Mouse (Mus musculus): Measurements from ENCODE around the gene 4930470P17Rik.

Gene 4930470P17Rik

DNA sequence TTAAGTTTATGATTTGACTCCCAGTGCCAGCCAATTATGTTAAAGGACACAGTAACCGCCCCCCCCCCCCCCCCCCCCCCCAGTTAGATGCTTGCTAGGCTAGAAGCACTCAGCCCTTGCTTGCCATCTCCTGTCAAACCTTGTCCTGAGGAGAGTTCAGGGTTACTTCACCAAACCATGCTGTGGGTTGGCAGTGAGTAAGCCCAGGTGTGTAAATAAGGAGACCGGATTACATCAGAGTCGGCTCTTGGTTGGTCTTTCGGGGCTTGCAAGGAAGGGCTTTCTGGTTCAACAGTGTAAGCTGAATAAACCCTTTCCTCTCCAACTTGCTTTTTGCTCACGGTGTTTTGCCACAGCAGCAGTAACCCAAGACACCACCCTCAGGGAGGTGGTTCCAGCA, 58.2 kb downstream of the 4930470P17Rik start:
- no peak for TF ChIP-seq GATA4 (IDR thresholded peaks at IDR 0.05; ENCODE audit: insufficient replicate concordance, low read length)

DNA sequence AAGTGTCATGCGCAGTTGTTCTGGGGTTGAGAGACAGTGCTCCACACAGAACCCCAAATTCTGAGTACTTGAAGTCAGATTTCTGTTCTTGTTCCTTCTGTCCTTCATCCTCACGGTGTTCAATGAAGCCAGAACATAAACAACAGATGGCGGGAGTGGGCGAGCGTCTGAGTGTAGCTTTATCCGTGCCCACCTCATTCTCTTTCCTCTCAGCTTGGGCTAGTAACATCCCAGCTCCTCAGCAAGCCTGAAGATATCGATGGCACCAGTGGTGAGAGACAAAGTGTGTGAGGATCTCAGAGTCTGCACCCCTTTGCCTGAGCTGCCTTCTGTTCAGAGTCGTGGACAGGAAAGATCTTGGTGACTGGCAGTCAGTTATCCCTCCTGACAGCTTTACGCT, 62.6 kb downstream of the 4930470P17Rik start:
- no peak for TF ChIP-seq GATA4 (IDR thresholded peaks at IDR 0.05; ENCODE audit: insufficient replicate concordance, low read length)

DNA sequence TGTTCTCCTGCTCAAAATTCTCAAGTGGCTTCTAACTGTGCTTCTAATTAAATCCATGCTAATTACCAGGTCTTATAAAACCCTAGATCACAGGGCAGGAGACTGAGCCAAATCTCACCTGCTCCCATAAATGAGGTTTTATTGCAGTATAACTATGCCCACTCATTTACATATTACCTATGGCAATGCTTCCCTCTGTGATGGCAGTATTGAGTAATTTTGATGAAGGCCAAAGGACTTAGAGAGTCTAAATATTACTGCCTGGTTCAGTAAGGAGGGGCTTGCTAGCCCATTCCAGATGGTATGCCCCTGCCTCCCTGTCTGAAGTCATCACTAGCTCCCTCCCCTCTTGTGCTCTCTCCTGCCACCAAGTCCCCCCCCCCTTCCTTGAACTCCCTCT, 66.0 kb downstream of the 4930470P17Rik start:
- TF ChIP-seq GATA4 (IDR thresholded peaks at IDR 0.05; ENCODE audit: insufficient replicate concordance, low read length), result no peak

DNA sequence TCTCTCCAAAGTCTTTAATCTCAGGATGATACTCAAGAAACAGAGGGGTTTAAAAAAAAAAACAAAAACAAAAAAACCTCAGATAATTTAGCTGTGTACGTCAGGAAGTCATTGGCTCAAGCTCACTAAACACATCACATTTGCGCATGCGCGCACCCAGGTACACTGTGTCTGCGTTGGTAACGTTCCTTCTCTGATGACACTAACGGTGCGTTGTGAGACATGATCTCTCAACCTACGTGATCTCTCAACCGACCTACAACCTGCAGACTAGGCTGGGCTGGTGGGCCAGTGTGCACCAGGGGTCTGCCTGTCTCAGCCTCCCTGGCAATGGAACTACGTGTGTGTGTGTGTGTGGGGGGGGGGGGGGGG, 67.0 kb downstream of the 4930470P17Rik start:
- no peak for TF ChIP-seq GATA4 (IDR thresholded peaks at IDR 0.05; ENCODE audit: insufficient replicate concordance, low read length)

DNA sequence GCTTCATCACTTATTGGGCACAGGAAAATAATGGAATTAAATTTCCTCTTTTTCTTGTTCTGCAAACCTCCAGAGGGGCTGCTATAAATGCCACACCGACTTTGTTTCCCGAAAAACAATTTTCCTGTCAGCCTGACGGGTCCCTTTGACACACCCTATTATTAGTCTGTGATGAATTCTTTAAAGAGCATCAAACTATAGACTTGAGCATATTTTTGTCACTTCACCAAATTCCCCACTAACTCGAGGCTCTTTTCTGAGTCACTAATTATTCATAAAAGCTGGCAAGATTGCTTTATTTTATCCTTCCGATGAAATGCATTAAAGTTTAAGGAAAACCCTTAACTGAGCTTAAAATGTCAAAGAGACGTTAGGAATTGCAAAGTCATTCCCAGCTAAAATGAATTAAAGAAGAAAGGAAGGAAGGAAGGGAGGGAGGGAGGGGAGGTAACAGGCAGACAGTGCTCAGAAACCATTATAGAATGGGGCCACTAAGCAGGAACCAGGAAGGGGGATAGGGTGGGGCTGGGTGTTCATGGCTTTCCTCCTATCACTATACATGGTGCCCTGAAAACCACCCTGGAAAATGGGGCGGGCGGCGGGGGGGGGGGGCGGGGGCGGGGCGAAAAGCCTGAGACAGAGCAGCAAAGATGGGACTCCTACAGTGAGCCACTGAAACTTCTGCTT, 67.6 kb downstream of the 4930470P17Rik start:
- TF ChIP-seq GATA4 (IDR thresholded peaks at IDR 0.05; ENCODE audit: insufficient replicate concordance, low read length), result no peak

DNA sequence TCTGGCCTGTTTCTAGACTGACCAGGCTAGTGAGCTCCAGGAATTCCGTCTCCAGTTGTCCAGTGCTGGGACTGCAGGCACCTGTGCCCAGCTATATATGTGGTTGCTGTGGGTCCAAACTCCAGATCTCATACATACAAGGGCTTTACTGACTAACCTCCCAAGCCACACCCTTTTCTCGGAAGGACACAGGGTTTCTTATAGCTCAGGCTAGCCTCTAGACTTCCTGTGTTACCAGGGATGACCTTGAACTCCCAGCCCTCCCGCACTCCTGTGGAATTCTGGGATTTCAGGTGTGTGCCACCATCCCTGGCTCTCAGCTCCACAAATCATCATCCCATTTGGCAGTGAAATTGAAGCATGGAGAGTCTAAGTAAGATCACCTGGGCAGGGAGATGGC, 71.6 kb downstream of the 4930470P17Rik start:
- TF ChIP-seq GATA4 (IDR thresholded peaks at IDR 0.05; ENCODE audit: insufficient replicate concordance, low read length), result no peak

DNA sequence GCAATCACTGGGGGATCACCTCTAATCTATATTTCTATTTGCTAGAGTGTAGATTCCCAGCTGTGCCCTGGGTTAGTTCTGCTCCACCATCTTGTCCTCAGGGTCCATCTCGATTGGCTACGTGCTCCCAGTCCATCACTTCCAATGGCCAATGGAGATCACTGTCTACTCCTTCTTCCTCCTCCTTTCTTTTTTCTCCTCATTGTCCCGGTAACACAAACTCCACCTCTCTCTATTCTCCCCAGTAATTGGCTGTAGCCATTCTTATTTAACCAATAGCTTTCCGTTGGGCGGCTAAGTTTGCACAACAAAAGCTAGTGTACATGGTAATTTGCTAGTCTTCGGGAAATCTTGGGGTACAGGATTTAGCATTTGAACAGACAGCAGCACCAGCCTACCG, 72.1 kb downstream of the 4930470P17Rik start:
- no peak for TF ChIP-seq GATA4 (IDR thresholded peaks at IDR 0.05; ENCODE audit: insufficient replicate concordance, low read length)

All from liver, adult (tissue).